Mouse (Mus musculus): ENCODE measurements around the gene Glb1l.

GRCm38 (mm10) chr1:75231664-75232152 is 21.1 kb upstream of the Glb1l start, which contains the start of gene A630095N17Rik:
- no peak for TF ChIP-seq POLR2A (IDR thresholded peaks at IDR 0.05; ENCODE audit: insufficient read depth, low read depth, low read length)
- TF ChIP-seq EP300 (IDR thresholded peaks at IDR 0.05; ENCODE audit: insufficient read depth, low read depth, low read length): no peak
